ENCODE assay signal across 8 mouse cellular contexts in genomic region chr7:19459144-19459870, GRCm38 (mm10). TPM values are rescaled to one million over a fixed set of nuclear protein-coding genes. Genes with fewer than 3 reads are reported as not detected.
DNase-seq lines count a peak whose midpoint lies in the region; ATAC-seq and TF ChIP-seq lines count a peak whose summit lies in the region.

No protein-coding gene starts in this region.

- no peak for TF ChIP-seq CTCF in liver, adult 2 months (IDR thresholded peaks at IDR 0.05; ENCODE audit: low read depth, low read length)
- TF ChIP-seq CTCF in hindbrain, postnatal 0 days (IDR thresholded peaks at IDR 0.05; ENCODE audit: low read depth): 0 out of 2 replicates have a peak, but pooled peaks have one; percentile 3

- TF ChIP-seq POLR2A in liver, adult 2 months (IDR thresholded peaks at IDR 0.05; ENCODE audit: extremely low read depth, insufficient read depth, low read length): no peak

- 35% methylated on average over 6 of the region's 6 CpGs for WGBS in liver, adult 2 months
- WGBS in embryonic facial prominence, embryonic 12.5 days: 17% methylated on average over 6 of the region's 6 CpGs
- WGBS in hindbrain, postnatal 0 days: 18% methylated on average over 6 of the region's 6 CpGs

- peak overlapping the region; percentile 40 for H3K27ac ChIP-seq in liver, adult 2 months (replicated peaks; ENCODE audit: insufficient read depth, low read depth, low read length)
- peak overlapping the region; percentile 87 for H3K27ac ChIP-seq in embryonic facial prominence, embryonic 12.5 days
- peak overlapping the region; percentile 78 for H3K27ac ChIP-seq in hindbrain, postnatal 0 days

- peak overlapping the region; percentile 98; the same call in 1 of the 2 replicates for H3K4me3 ChIP-seq in liver, adult 2 months (ENCODE audit: insufficient read depth, low read depth, low read length)
- peak overlapping the region; percentile 97 for H3K4me3 ChIP-seq in embryonic facial prominence, embryonic 12.5 days
- peak overlapping the region; percentile 67 for H3K4me3 ChIP-seq in hindbrain, postnatal 0 days (ENCODE audit: low read length)

- no peak for ATAC-seq in embryonic facial prominence, embryonic 12.5 days (ENCODE audit: insufficient number of reproducible peaks, insufficient read depth, low FRiP score, low TSS enrichment)
- ATAC-seq in hindbrain, postnatal 0 days: no peak; the same call in 1 of the 2 replicates

- no peaks in the 10 kb centered on the region for H3K36me3 ChIP-seq in liver, adult 2 months (ENCODE audit: control insufficient read depth, insufficient read depth, low read length)
- H3K36me3 ChIP-seq in embryonic facial prominence, embryonic 12.5 days: peaks cover 15% of the 10 kb centered on the region
- H3K36me3 ChIP-seq in hindbrain, postnatal 0 days (ENCODE audit: insufficient read depth, low read length): no peaks in the 10 kb centered on the region

- no peaks in the 10 kb centered on the region for H3K27me3 ChIP-seq in liver, adult 2 months (ENCODE audit: control insufficient read depth, insufficient read depth, low read length)
- H3K27me3 ChIP-seq in embryonic facial prominence, embryonic 12.5 days: no peaks in the 10 kb centered on the region
- H3K27me3 ChIP-seq in hindbrain, postnatal 0 days (ENCODE audit: insufficient read depth, low read length): no peaks in the 10 kb centered on the region

- peaks cover 32% of the 10 kb centered on the region for H3K79me2 ChIP-seq in liver, adult 2 months (ENCODE audit: control insufficient read depth, insufficient read depth, low read length)

- peaks cover 10% of the 10 kb centered on the region for H3K4me1 ChIP-seq in liver, adult 2 months (ENCODE audit: control insufficient read depth, insufficient read depth, low read length)
- peaks cover 33% of the 10 kb centered on the region for H3K4me1 ChIP-seq in embryonic facial prominence, embryonic 12.5 days
- peaks cover 18% of the 10 kb centered on the region; the same call in 1 of the 2 replicates for H3K4me1 ChIP-seq in hindbrain, postnatal 0 days (ENCODE audit: insufficient read depth, low read length)

- no peak for DNase-seq in liver, adult 2 months (ENCODE audit: extremely low read depth, low read depth, low spot score)
- no peak for DNase-seq in liver
- DNase-seq in hindbrain, postnatal 0 days (ENCODE audit: low spot score): no peak
- peak; percentile 29 for DNase-seq in naive thymus-derived CD4-positive, alpha-beta T cell, adult 2 months (ENCODE audit: low read depth)
- no peak for DNase-seq in c-Kit-positive CD71-positive TER-119-positive erythroid progenitor cells, embryonic 14.5 days (ENCODE audit: low spot score)
- DNase-seq in embryo, embryonic 9.5 days (ENCODE audit: extremely low spot score): no peak
- DNase-seq in embryo, embryonic 10 days (ENCODE audit: low spot score): no peak

- peak overlapping the region; percentile 72 for H3K9ac ChIP-seq in liver, adult 2 months (ENCODE audit: low read depth, low read length)
- H3K9ac ChIP-seq in embryonic facial prominence, embryonic 12.5 days: peak overlapping the region; percentile 92
- H3K9ac ChIP-seq in hindbrain, postnatal 0 days (replicated peaks; ENCODE audit: low read length): peak overlapping the region; percentile 81

- H3K9me3 ChIP-seq in embryonic facial prominence, embryonic 12.5 days: no peaks in the 10 kb centered on the region
- no peaks in the 10 kb centered on the region for H3K9me3 ChIP-seq in hindbrain, postnatal 0 days (ENCODE audit: low read length)

- peak overlapping the region; percentile 99 for H3K4me2 ChIP-seq in embryonic facial prominence, embryonic 12.5 days (replicated peaks)
- H3K4me2 ChIP-seq in hindbrain, postnatal 0 days (ENCODE audit: low read depth, low read length): peak overlapping the region; percentile 95

RNA-seq across cellular contexts. Expression of gene Mark4, which starts 0.7 kb away (rescaled TPM):
- 1.8 and 2.8 TPM in 2 replicates for total RNA-seq in liver, adult 2 months (2014; rRNA removed)
- polyA plus RNA-seq in liver, adult 2 months (2012; rRNA removed): 4.9 and 6.4 TPM in 2 replicates
- polyA plus RNA-seq in embryonic facial prominence, embryonic 12.5 days (2016; fragmentation: Nextera tagmentation; extraction: Ambion mirVana): 16.3 and 17.9 TPM in 2 replicates
- 60.3 and 60.5 TPM in 2 replicates for total RNA-seq in hindbrain, postnatal 0 days (2014; rRNA removed)
- 16.2 and 18.1 TPM in 2 replicates for polyA plus RNA-seq in hindbrain, postnatal 0 days (2015; fragmentation: Nextera tagmentation; extraction: Ambion mirVana)

RNA-seq across cellular contexts. Expression of gene Exoc3l2, which starts 3.8 kb away (rescaled TPM):
- total RNA-seq in liver, adult 2 months (2014; rRNA removed): 2.1 and 2.2 TPM in 2 replicates
- 5.1 and 5.8 TPM in 2 replicates for polyA plus RNA-seq in liver, adult 2 months (2012; rRNA removed)
- 1.0 and 1.8 TPM in 2 replicates for polyA plus RNA-seq in embryonic facial prominence, embryonic 12.5 days (2016; fragmentation: Nextera tagmentation; extraction: Ambion mirVana)
- 0.61 and 1.3 TPM in 2 replicates for total RNA-seq in hindbrain, postnatal 0 days (2014; rRNA removed)
- polyA plus RNA-seq in hindbrain, postnatal 0 days (2015; fragmentation: Nextera tagmentation; extraction: Ambion mirVana): 2.0 and 2.3 TPM in 2 replicates

RNA-seq across cellular contexts. Expression of gene Bloc1s3, which starts 48.9 kb away (rescaled TPM):
- total RNA-seq in liver, adult 2 months (2014; rRNA removed): 2.8 and 3.9 TPM in 2 replicates
- polyA plus RNA-seq in liver, adult 2 months (2012; rRNA removed): 6.2 and 7.3 TPM in 2 replicates
- 4.1 and 4.6 TPM in 2 replicates for polyA plus RNA-seq in embryonic facial prominence, embryonic 12.5 days (2016; fragmentation: Nextera tagmentation; extraction: Ambion mirVana)
- total RNA-seq in hindbrain, postnatal 0 days (2014; rRNA removed): 18.8 and 22.4 TPM in 2 replicates
- 3.8 and 4.3 TPM in 2 replicates for polyA plus RNA-seq in hindbrain, postnatal 0 days (2015; fragmentation: Nextera tagmentation; extraction: Ambion mirVana)

RNA-seq across cellular contexts. Expression of gene Trappc6a, which starts 48.9 kb away (rescaled TPM):
- 19.9 and 25.5 TPM in 2 replicates for total RNA-seq in liver, adult 2 months (2014; rRNA removed)
- 58.0 and 58.2 TPM in 2 replicates for polyA plus RNA-seq in liver, adult 2 months (2012; rRNA removed)
- polyA plus RNA-seq in embryonic facial prominence, embryonic 12.5 days (2016; fragmentation: Nextera tagmentation; extraction: Ambion mirVana): 61.7 and 63.5 TPM in 2 replicates
- total RNA-seq in hindbrain, postnatal 0 days (2014; rRNA removed): 26.4 and 46.5 TPM in 2 replicates
- polyA plus RNA-seq in hindbrain, postnatal 0 days (2015; fragmentation: Nextera tagmentation; extraction: Ambion mirVana): 42.8 and 44.3 TPM in 2 replicates

RNA-seq across cellular contexts. Expression of gene Ckm, which starts 54.7 kb away (rescaled TPM):
- total RNA-seq in liver, adult 2 months (2014; rRNA removed): 0.07 and 11.0 TPM in 2 replicates
- polyA plus RNA-seq in liver, adult 2 months (2012; rRNA removed): 0.16 and 0.18 TPM in 2 replicates
- 0.52 TPM in 1 of 2 replicates, not detected in the other for polyA plus RNA-seq in embryonic facial prominence, embryonic 12.5 days (2016; fragmentation: Nextera tagmentation; extraction: Ambion mirVana)
- 3.9 and 27.4 TPM in 2 replicates for total RNA-seq in hindbrain, postnatal 0 days (2014; rRNA removed)
- 0.14 and 0.30 TPM in 2 replicates for polyA plus RNA-seq in hindbrain, postnatal 0 days (2015; fragmentation: Nextera tagmentation; extraction: Ambion mirVana)
